Mouse (Mus musculus): ENCODE data around the gene Krr1. TPM values are rescaled to one million over a fixed set of nuclear protein-coding genes. Genes with fewer than 3 reads are reported as not detected.

Gene Krr1
- polyA plus RNA-seq, 1 experiment from 2014 or later = 41.5 TPM

DNA sequence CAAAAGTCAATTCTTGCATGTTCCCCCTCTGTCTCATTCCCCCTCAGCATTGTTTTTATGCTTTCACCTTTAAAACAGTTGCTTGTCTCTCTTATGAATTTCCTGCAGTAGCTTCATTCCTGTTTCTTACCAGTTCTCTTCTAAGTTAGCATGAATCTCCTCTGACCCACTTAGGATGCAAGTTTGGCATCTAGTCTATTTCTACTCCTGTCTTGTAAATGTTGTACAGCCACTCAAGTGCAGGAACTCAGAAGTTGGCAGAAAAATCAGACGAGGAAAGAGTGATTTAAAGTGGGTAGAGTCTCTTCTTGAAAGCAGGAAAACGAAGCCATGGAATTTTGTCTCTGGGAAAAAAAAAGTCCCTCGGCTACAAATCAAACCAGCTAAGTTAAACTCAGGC is 26.9 kb upstream of the Krr1 start:
- Histone ChIP-seq H3K4me3 (no peak overlapping the region), H3K27me3 (replicated peaks) (no peaks in the 10 kb centered on the region; the same call in 1 of the 2 replicates), H3K9ac (no peak overlapping the region), H3K27ac (no peak overlapping the region), H3K4me1 (no peaks in the 10 kb centered on the region), H3K36me3 (replicated peaks) (no peaks in the 10 kb centered on the region), H3K4me2 (no peak overlapping the region), H3K9me3 (no peaks in the 10 kb centered on the region)
- ATAC-seq (replicated peaks) = no peak
- WGBS = 81% methylated on average over 3 of the region's 3 CpGs

DNA sequence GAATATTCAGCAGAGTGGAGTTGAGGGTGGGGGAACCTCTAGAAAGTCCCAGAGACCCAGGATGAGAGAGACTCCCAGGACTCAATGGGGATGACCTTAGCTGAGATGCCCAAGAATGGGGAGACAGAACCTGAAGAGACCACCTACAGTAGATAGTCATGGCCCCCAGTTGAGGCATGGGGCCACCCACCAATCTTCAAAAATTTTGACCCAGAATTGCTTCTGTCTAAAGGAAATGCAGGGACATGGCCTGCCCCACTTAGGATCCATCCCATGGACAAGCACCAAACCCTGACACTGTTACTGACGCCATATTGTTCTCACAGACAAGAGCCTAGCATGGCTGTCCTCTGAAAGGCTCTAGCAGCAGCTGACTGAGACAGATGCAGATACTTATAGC is 24.4 kb upstream of the Krr1 start:
- Histone ChIP-seq H3K4me1 (no peaks in the 10 kb centered on the region), H3K4me2 (no peak overlapping the region), H3K27ac (no peak overlapping the region), H3K9ac (no peak overlapping the region), H3K36me3 (replicated peaks) (no peaks in the 10 kb centered on the region), H3K9me3 (no peaks in the 10 kb centered on the region), H3K4me3 (no peak overlapping the region), H3K27me3 (replicated peaks) (no peaks in the 10 kb centered on the region; the same call in 1 of the 2 replicates)
- WGBS = 88% methylated on average over 1 of the region's 1 CpGs
- no peak for ATAC-seq (replicated peaks)

DNA sequence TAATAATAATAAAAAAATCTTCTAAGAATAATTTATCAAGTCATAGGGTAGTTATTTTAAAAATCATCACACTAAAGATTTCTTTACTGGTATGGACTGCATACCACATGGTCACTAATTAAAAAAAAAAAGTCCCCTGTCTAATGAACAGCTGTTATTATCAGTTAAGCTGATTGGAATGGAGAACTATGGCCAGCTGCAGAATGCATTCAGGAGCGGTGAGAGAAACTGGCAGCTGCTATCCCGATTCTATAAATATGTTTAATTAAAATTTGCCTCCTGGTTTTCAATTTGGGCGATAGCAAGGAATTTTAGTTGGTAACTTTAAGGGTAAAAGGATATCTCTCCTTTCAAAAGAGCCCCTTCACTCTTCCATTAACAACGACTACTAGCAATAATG is 23.5 kb upstream of the Krr1 start:
- H3K36me3 ChIP-seq (replicated peaks) = no peaks in the 10 kb centered on the region
- no peak overlapping the region for H3K4me3 ChIP-seq
- no peak for ATAC-seq (replicated peaks)
- no peak overlapping the region for H3K4me2 ChIP-seq
- no peaks in the 10 kb centered on the region for H3K9me3 ChIP-seq
- no peak overlapping the region for H3K27ac ChIP-seq
- H3K9ac ChIP-seq = no peak overlapping the region
- H3K4me1 ChIP-seq = no peaks in the 10 kb centered on the region
- 16% methylated on average over 4 of the region's 4 CpGs for WGBS
- H3K27me3 ChIP-seq (replicated peaks) = no peaks in the 10 kb centered on the region; the same call in 1 of the 2 replicates

DNA sequence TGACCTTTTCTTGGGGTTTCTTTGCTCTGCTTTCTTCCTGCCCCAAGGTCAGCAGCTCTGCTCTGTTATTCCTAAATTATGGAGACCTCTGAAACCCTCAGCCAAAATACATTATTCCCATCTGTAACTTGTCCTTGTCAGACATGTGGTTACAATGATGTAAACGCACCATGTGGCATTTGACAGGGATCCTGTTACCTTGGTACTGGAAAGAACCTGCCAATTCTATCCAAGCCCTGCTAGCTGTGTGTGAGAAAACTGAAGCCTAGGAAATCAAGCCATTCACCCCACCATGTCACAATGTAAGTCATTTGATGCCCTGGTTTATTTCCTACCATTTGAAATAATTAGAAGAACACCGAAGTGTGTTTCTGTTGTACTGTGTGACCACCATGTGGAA is 16.6 kb upstream of the Krr1 start:
- WGBS = 94% methylated on average over 2 of the region's 2 CpGs

DNA sequence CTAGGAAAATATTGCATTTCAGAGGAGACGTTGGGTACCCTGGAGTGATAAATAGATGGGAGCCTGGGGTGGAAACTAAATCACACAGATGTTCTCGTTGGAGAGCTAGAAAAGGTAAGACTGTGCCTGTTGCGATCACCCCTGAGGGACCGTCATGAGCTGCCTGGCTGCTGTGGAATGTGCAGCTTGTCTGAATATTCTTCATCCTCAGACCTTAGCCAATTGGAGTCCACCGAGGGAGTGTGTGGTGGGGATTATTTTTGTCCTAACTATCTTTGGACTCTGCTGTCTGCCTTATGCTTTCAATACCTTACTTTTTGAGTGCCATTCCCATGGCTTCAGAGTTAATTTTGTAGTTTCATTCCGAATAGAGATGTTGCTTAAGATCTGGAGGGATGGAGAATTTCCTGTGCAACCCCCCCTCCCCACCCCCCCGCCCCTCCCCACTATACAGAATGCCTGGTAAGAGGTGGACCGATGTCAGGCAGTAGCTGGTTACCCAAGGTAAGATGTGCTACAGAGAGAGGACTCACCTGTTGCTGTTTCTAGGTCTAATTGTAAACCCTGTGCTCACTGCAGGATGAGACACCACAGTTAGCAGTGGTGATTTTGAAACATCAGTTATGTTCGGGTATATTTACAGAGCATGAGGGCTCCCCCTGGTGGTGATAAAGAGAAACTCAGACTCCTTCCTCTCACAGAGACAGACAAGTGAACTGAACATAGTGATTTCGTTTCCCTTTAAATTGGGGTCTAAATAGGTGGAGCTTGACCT is 15.0 kb upstream of the Krr1 start:
- no peak overlapping the region for H3K4me3 ChIP-seq
- WGBS = 58% methylated on average over 10 of the region's 10 CpGs
- no peak overlapping the region for H3K27ac ChIP-seq
- no peaks in the 10 kb centered on the region for H3K36me3 ChIP-seq (replicated peaks)
- H3K4me1 ChIP-seq = no peaks in the 10 kb centered on the region
- no peaks in the 10 kb centered on the region; the same call in 1 of the 2 replicates for H3K27me3 ChIP-seq (replicated peaks)
- peak; percentile 90 for ATAC-seq (replicated peaks)
- H3K9me3 ChIP-seq = no peaks in the 10 kb centered on the region
- no peak overlapping the region for H3K9ac ChIP-seq
- H3K4me2 ChIP-seq = no peak overlapping the region

More for the DNA sequence above, 16.6 kb upstream of the Krr1 start:
- no peak overlapping the region for H3K27ac ChIP-seq
- H3K4me1 ChIP-seq = no peaks in the 10 kb centered on the region
- no peak overlapping the region for H3K9ac ChIP-seq
- H3K4me2 ChIP-seq = no peak overlapping the region
- no peak for ATAC-seq (replicated peaks)
- H3K27me3 ChIP-seq (replicated peaks) = no peaks in the 10 kb centered on the region; the same call in 1 of the 2 replicates
- H3K36me3 ChIP-seq (replicated peaks) = no peaks in the 10 kb centered on the region
- no peaks in the 10 kb centered on the region for H3K9me3 ChIP-seq
- H3K4me3 ChIP-seq = no peak overlapping the region

DNA sequence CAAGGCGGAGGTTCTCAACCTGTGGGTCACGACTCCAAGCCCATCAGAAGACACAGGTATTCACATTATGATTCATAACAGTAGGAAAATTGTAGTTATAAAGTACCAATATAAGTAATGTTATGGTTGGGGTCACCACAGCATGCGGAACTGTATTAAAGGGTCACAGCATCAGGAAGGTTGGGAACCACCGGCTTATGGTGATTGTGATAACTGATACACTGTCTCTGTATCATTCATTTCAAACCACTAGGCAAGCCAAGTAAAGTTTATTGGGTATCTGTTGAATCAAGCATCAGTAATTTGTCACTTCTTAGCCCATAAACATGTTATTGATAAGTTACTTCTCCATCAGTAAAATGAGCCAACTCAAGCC is 14.4 kb upstream of the Krr1 start:
- Histone ChIP-seq H3K4me1 (no peaks in the 10 kb centered on the region), H3K4me3 (no peak overlapping the region), H3K4me2 (no peak overlapping the region), H3K36me3 (replicated peaks) (no peaks in the 10 kb centered on the region), H3K27ac (no peak overlapping the region), H3K9me3 (no peaks in the 10 kb centered on the region), H3K9ac (no peak overlapping the region), H3K27me3 (replicated peaks) (no peaks in the 10 kb centered on the region; the same call in 1 of the 2 replicates)
- WGBS = 39% methylated on average over 4 of the region's 4 CpGs
- ATAC-seq (replicated peaks) = peak; percentile 58

DNA sequence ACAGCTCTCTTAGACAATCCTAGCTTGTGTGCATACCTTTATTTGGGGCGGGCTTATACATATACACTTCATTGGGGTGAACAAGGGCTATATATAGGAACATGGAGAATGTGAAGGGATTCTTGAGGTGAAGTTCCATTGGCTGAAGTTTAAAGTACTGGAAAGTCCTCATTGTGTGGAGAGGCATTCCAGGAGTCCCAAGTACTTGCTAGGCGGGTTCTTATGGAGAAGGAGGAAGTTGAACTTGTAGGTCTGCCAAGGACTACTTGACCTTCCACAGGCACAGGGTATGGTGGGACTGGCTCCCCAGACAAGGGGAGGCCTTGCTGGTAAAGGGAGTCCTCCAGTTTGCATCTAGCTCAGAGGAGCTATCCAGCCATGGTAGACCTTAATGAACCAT is 13.1 kb upstream of the Krr1 start:
- H3K27ac ChIP-seq = no peak overlapping the region
- no peak overlapping the region for H3K4me2 ChIP-seq
- H3K9ac ChIP-seq = no peak overlapping the region
- no peak for ATAC-seq (replicated peaks)
- no peak overlapping the region for H3K4me3 ChIP-seq
- 85% methylated on average over 2 of the region's 2 CpGs for WGBS
- H3K9me3 ChIP-seq = no peaks in the 10 kb centered on the region
- H3K4me1 ChIP-seq = no peaks in the 10 kb centered on the region
- H3K36me3 ChIP-seq (replicated peaks) = no peaks in the 10 kb centered on the region
- H3K27me3 ChIP-seq (replicated peaks) = no peaks in the 10 kb centered on the region; the same call in 1 of the 2 replicates

DNA sequence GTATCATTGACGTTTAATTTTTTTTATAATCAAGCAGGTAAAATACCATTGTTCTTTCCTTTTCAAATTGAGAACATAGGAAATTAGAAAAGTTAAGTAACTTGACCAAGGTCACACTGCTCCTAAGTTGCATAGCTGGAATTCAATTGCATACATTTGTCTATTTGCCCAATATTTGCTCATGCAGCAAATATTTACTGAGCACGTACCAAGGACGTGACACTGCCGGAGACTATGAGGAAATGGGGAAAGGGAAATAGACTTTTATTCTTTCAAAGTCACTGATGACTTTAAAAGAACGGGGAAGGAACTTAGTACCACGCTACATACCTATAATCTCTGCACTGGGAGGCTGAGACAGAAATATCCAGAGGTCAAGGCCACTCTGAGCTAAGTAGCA is 12.0 kb upstream of the Krr1 start:
- H3K9me3 ChIP-seq = no peaks in the 10 kb centered on the region
- ATAC-seq (replicated peaks) = no peak
- H3K4me2 ChIP-seq = no peak overlapping the region
- no peak overlapping the region for H3K4me3 ChIP-seq
- H3K4me1 ChIP-seq = no peaks in the 10 kb centered on the region
- WGBS = 89% methylated on average over 6 of the region's 6 CpGs
- H3K36me3 ChIP-seq (replicated peaks) = no peaks in the 10 kb centered on the region
- H3K27ac ChIP-seq = no peak overlapping the region
- no peak overlapping the region for H3K9ac ChIP-seq
- no peaks in the 10 kb centered on the region; the same call in 1 of the 2 replicates for H3K27me3 ChIP-seq (replicated peaks)

DNA sequence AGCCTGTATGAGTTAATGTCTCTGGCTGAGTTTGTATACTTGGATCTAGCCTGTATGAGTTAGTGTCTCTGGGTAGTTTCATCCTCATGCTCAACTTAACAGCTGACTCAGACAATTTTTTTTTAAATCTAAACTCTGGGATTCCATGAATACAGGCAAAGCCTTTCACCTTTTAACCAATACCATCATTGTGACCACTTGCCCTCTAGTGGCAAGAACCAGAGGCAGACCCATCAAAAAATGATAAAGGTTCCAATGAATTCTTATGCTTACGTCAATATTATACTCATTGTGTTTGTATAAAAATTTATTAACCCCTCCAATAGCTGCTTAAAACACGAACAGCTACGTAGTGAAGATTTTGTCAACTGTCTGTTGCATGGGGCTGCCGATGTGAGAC is 6.1 kb upstream of the Krr1 start:
- 62% methylated on average over 4 of the region's 4 CpGs for WGBS
- Histone ChIP-seq H3K4me1 (no peaks in the 10 kb centered on the region), H3K9ac (no peak overlapping the region), H3K27me3 (replicated peaks) (no peaks in the 10 kb centered on the region), H3K27ac (no peak overlapping the region), H3K4me3 (no peak overlapping the region), H3K9me3 (no peaks in the 10 kb centered on the region), H3K4me2 (no peak overlapping the region), H3K36me3 (replicated peaks) (no peaks in the 10 kb centered on the region)
- no peak for ATAC-seq (replicated peaks)

DNA sequence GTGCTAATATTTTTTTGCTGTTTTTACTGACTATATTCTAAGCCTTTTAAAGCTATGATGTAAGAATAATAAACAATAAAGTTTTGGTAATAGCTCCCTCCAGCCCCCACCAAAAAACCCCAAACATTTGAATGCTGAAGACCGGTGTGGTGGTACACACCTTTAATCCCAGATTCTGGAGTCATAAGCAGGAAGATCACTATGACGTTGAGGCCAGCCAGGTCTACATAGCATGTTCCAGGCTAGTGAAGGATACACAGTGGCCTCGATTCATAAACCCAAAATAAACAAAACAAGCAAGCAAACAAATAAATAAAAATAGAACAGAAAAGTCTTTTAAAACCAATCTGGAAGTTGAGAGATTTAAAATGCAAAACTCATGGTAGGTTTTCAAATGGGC is 535 bp upstream of the Krr1 start:
- no peak overlapping the region for H3K9ac ChIP-seq
- WGBS = 84% methylated on average over 3 of the region's 3 CpGs
- peak overlapping the region; percentile 32 for H3K4me2 ChIP-seq
- H3K36me3 ChIP-seq (replicated peaks) = no peaks in the 10 kb centered on the region
- no peak overlapping the region for H3K4me3 ChIP-seq
- no peaks in the 10 kb centered on the region for H3K9me3 ChIP-seq
- no peaks in the 10 kb centered on the region for H3K27me3 ChIP-seq (replicated peaks)
- peaks cover 15% of the 10 kb centered on the region for H3K4me1 ChIP-seq
- H3K27ac ChIP-seq = no peak overlapping the region
- ATAC-seq (replicated peaks) = peak; percentile 59

DNA sequence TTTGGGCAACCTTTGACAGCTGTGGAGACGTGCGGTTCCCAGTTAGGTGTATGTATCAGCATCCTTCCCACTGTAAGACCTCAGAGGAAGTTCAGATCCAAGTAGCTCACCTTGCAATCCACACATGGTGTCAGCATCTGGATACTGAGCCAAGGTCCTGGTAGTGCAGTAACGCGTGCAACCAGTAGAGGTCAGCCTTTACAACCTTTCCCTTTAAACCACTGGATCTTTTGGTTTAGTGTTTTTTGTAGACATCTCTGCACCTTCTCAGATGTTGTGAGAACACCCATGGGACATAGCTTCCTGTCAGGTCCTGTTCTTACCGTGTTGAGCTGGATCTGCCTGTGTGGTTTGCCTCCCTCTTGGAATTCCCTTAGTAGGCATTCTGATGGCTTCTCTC is 5.1 kb downstream of the Krr1 start:
- H3K36me3 ChIP-seq (replicated peaks) = peaks cover 26% of the 10 kb centered on the region
- no peaks in the 10 kb centered on the region for H3K27me3 ChIP-seq (replicated peaks)
- H3K27ac ChIP-seq = no peak overlapping the region
- no peak overlapping the region for H3K4me3 ChIP-seq
- no peak overlapping the region for H3K4me2 ChIP-seq
- 0 out of 2 replicates have a peak, but pooled peaks have one; percentile 38 for ATAC-seq (replicated peaks)
- no peaks in the 10 kb centered on the region for H3K9me3 ChIP-seq
- 45% methylated on average over 5 of the region's 5 CpGs for WGBS
- peaks cover 15% of the 10 kb centered on the region for H3K4me1 ChIP-seq
- H3K9ac ChIP-seq = no peak overlapping the region

DNA sequence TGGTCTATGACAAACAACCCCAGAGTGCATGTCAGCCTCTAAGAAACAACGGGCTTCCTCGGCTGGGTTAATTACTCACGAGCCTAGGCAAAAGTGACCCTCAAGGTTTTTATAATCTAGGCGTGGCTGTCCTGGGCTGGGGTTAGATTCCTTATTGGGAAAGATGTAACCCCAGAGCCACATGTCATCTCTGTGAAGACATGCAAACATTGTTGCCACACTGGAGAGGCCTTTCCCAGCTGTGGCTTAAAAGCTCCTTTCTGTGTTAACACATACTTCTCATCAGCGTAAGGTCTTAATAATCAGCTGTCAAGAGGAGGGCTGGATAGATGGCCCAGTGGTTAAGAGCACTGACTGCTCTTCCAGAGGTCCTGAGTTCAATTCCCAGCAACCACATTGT is 10.6 kb downstream of the Krr1 start:
- Histone ChIP-seq H3K9me3 (no peaks in the 10 kb centered on the region), H3K36me3 (replicated peaks) (peaks cover 57% of the 10 kb centered on the region), H3K27me3 (replicated peaks) (no peaks in the 10 kb centered on the region), H3K4me2 (no peak overlapping the region), H3K27ac (no peak overlapping the region), H3K4me3 (no peak overlapping the region), H3K4me1 (no peaks in the 10 kb centered on the region), H3K9ac (no peak overlapping the region)
- no peak for ATAC-seq (replicated peaks)
- 95% methylated on average over 5 of the region's 5 CpGs for WGBS

DNA sequence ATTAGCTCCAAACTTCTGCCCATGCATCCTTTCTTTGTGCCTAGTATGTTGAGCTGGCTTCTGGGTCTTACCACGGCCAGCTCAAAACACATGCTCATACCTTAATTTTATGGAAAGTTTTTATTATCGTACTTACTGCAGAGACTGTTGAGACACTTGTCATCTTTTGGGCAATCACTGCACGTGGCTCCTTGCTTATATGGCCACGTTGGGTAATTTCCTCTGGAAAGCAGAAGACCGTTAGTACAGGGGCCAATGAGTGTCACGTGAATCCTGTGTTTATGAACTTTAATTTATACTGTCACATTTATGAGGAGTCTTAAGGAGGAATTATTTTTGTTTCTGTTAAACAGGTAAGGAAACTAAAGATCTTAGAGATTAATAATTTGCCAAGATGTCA is 14.0 kb downstream of the Krr1 start:
- H3K36me3 ChIP-seq (replicated peaks) = peaks cover 39% of the 10 kb centered on the region
- no peaks in the 10 kb centered on the region for H3K4me1 ChIP-seq
- no peak overlapping the region for H3K27ac ChIP-seq
- H3K4me2 ChIP-seq = no peak overlapping the region
- H3K9me3 ChIP-seq = no peaks in the 10 kb centered on the region
- no peak overlapping the region for H3K4me3 ChIP-seq
- H3K27me3 ChIP-seq (replicated peaks) = no peaks in the 10 kb centered on the region
- no peak overlapping the region for H3K9ac ChIP-seq
- WGBS = 93% methylated on average over 6 of the region's 6 CpGs
- no peak for ATAC-seq (replicated peaks)

Measured in midbrain, embryonic 15.5 days (tissue).